Mouse (Mus musculus) neural tube, embryonic 11.5 days (tissue): ENCODE measurements at regions not wholly inside any gene's neighbourhood (a gene's known extent, or its start where the extent isn't known, plus 50 kb on each side); places are given as distances from the start of the nearest gene placed in this dataset.
A peak's percentile ranks its signal among the peaks of the same experiment; 100 is the strongest.
"Not testable (repeated sequence)": the region's sequence is repeated elsewhere in the genome, so short reads cannot be mapped to it uniquely, and the experiment has no call there.

ENCODE experiments used
- ATAC-seq: fragments of 200-750 bp; cut with Nextera tagmentation; 2 replicates; pipeline ENCODE4 v1.8.0; 2017; ENCODE audit warnings: moderate number of reproducible peaks, mild to moderate bottlenecking, moderate TSS enrichment, moderate library complexity; ENCODE audit not compliant: insufficient read depth, low FRiP score, low TSS enrichment
- DNase-seq: peaks from one replicate; pipeline ENCODE4 v3.0.0-alpha.2; 2015; ENCODE audit warnings: low spot score
- H3K27ac ChIP-seq: fragments of 300-500 bp; sonication (generic); 2 replicates; pipeline ENCODE4 v1.5.1; 2014; ENCODE audit warnings: low read depth, mild to moderate bottlenecking, low read length
- H3K27me3 ChIP-seq: fragments of 300-500 bp; sonication (generic); 2 replicates; pipeline ENCODE4 v1.6.1; 2014; ENCODE audit warnings: mild to moderate bottlenecking, low read length, mixed read lengths; ENCODE audit not compliant: control insufficient read depth, insufficient read depth
- H3K36me3 ChIP-seq: fragments of 300-500 bp; sonication (generic); 2 replicates; pipeline ENCODE4 v1.6.1; 2014; ENCODE audit warnings: mild to moderate bottlenecking, low read length, moderate library complexity, mixed read lengths; ENCODE audit not compliant: control insufficient read depth, insufficient read depth
- H3K4me1 ChIP-seq: fragments of 300-500 bp; sonication (generic); 2 replicates; pipeline ENCODE4 v1.6.1; 2014; ENCODE audit warnings: low read length, mixed read lengths; ENCODE audit not compliant: control insufficient read depth, insufficient read depth
- H3K4me2 ChIP-seq: fragments of 300-500 bp; sonication (generic); 2 replicates; pipeline ENCODE4 v1.6.1; 2014; ENCODE audit warnings: low read depth, mild to moderate bottlenecking, moderate library complexity
- H3K4me3 ChIP-seq: fragments of 300-500 bp; sonication (generic); 2 replicates; pipeline ENCODE4 v1.5.1; 2014; ENCODE audit warnings: low read depth, low read length
- H3K9ac ChIP-seq: fragments of 300-500 bp; sonication (generic); 2 replicates; pipeline ENCODE4 v1.6.1; 2014; ENCODE audit warnings: mild to moderate bottlenecking, low read length
- H3K9me3 ChIP-seq: fragments of 300-500 bp; sonication (generic); 2 replicates; pipeline ENCODE4 v1.6.1; 2016; ENCODE audit warnings: low read length; ENCODE audit not compliant: control insufficient read depth
- WGBS: fragments of 180-500 bp; shearing (Covaris S2); extraction: QIAGEN DNeasy Blood & Tissue Kit; methylation state at CpG from one replicate; pipeline ENCODE4 v1.1.7; 2014; 5-methylcytosine and 5-hydroxymethylcytosine counted together

GRCm38 (mm10) chr16:15115386-15115785, 201.9 kb upstream of the Gm21897 start:
- no peak overlapping the region for H3K27ac ChIP-seq
- ATAC-seq (no peak), DNase-seq (no peak)
- no peak overlapping the region for H3K4me3 ChIP-seq
- H3K9me3 ChIP-seq = no peaks in the 10 kb centered on the region
- no peak overlapping the region for H3K4me2 ChIP-seq
- H3K9ac ChIP-seq = no peak overlapping the region
- H3K4me1 ChIP-seq = no peaks in the 10 kb centered on the region
- H3K36me3 ChIP-seq = no peaks in the 10 kb centered on the region
- H3K27me3 ChIP-seq = no peaks in the 10 kb centered on the region
- WGBS = 22% methylated on average over 2 of the region's 2 CpGs

GRCm38 (mm10) chr16:15119799-15120198, 197.5 kb upstream of the Gm21897 start:
- 72% methylated on average over 1 of the region's 1 CpGs for WGBS
- no peak overlapping the region for H3K4me2 ChIP-seq
- H3K9ac ChIP-seq = no peak overlapping the region
- H3K36me3 ChIP-seq = no peaks in the 10 kb centered on the region
- H3K4me1 ChIP-seq = no peaks in the 10 kb centered on the region
- no peak for ATAC-seq
- no peak for DNase-seq
- H3K4me3 ChIP-seq = no peak overlapping the region
- H3K27me3 ChIP-seq = no peaks in the 10 kb centered on the region
- H3K27ac ChIP-seq = no peak overlapping the region
- H3K9me3 ChIP-seq = no peaks in the 10 kb centered on the region

- no peak overlapping the region for H3K4me2 ChIP-seq
- no peak overlapping the region for H3K9ac ChIP-seq
- no peaks in the 10 kb centered on the region for H3K27me3 ChIP-seq
- H3K4me1 ChIP-seq = no peaks in the 10 kb centered on the region
- ATAC-seq (no peak), DNase-seq (no peak)
- no peak overlapping the region for H3K27ac ChIP-seq
- H3K4me3 ChIP-seq = no peak overlapping the region
- WGBS = 94% methylated on average over 2 of the region's 2 CpGs
- no peaks in the 10 kb centered on the region for H3K9me3 ChIP-seq
- no peaks in the 10 kb centered on the region for H3K36me3 ChIP-seq
These were observed 188.3 kb upstream of the Gm21897 start for GRCm38 (mm10) chr16:15128996-15129395.

GRCm38 (mm10) chr16:15129806-15130205, 187.5 kb upstream of the Gm21897 start:
- H3K27me3 ChIP-seq = no peaks in the 10 kb centered on the region
- H3K4me2 ChIP-seq = no peak overlapping the region
- no peak for ATAC-seq
- no peaks in the 10 kb centered on the region for H3K9me3 ChIP-seq
- no peak overlapping the region for H3K9ac ChIP-seq
- no peaks in the 10 kb centered on the region for H3K36me3 ChIP-seq
- 89% methylated on average over 2 of the region's 2 CpGs for WGBS
- no peaks in the 10 kb centered on the region for H3K4me1 ChIP-seq
- no peak overlapping the region for H3K27ac ChIP-seq
- DNase-seq = no peak
- no peak overlapping the region for H3K4me3 ChIP-seq

GRCm38 (mm10) chr16:15157852-15158251, 159.4 kb upstream of the Gm21897 start:
- H3K4me1 ChIP-seq = no peaks in the 10 kb centered on the region
- DNase-seq = no peak
- no peaks in the 10 kb centered on the region for H3K36me3 ChIP-seq
- no peaks in the 10 kb centered on the region for H3K27me3 ChIP-seq
- H3K9ac ChIP-seq = no peak overlapping the region
- WGBS = 77% methylated on average over 2 of the region's 2 CpGs
- no peaks in the 10 kb centered on the region for H3K9me3 ChIP-seq
- no peak overlapping the region for H3K4me2 ChIP-seq
- no peak overlapping the region for H3K4me3 ChIP-seq
- no peak overlapping the region for H3K27ac ChIP-seq
- ATAC-seq = no peak

- Histone ChIP-seq H3K4me3 (no peak overlapping the region), H3K27ac (no peak overlapping the region), H3K27me3 (no peaks in the 10 kb centered on the region), H3K4me2 (no peak overlapping the region), H3K9ac (no peak overlapping the region), H3K4me1 (no peaks in the 10 kb centered on the region), H3K36me3 (no peaks in the 10 kb centered on the region), H3K9me3 (no peaks in the 10 kb centered on the region)
- WGBS = 90% methylated on average over 3 of the region's 3 CpGs
- no peak for ATAC-seq
- no peak for DNase-seq
These were observed 141.7 kb upstream of the Gm21897 start for GRCm38 (mm10) chr16:15175516-15175915.

GRCm38 (mm10) chr16:15185714-15186113, 131.5 kb upstream of the Gm21897 start:
- no peaks in the 10 kb centered on the region for H3K9me3 ChIP-seq
- H3K4me1 ChIP-seq = no peaks in the 10 kb centered on the region
- DNase-seq = no peak
- no peak for ATAC-seq
- H3K27me3 ChIP-seq = no peaks in the 10 kb centered on the region
- H3K36me3 ChIP-seq = no peaks in the 10 kb centered on the region
- H3K27ac ChIP-seq = no peak overlapping the region
- no peak overlapping the region for H3K4me3 ChIP-seq
- WGBS = 96% methylated on average over 1 of the region's 1 CpGs
- H3K4me2 ChIP-seq = no peak overlapping the region
- H3K9ac ChIP-seq = no peak overlapping the region

GRCm38 (mm10) chr16:15194926-15195711, 122.1 kb upstream of the Gm21897 start:
- Histone ChIP-seq H3K9me3 (no peaks in the 10 kb centered on the region), H3K9ac (no peak overlapping the region), H3K4me1 (no peaks in the 10 kb centered on the region), H3K36me3 (no peaks in the 10 kb centered on the region), H3K4me3 (no peak overlapping the region), H3K27ac (no peak overlapping the region), H3K27me3 (no peaks in the 10 kb centered on the region), H3K4me2 (no peak overlapping the region)
- peak; percentile 51 for DNase-seq
- ATAC-seq = no peak
- WGBS = 48% methylated on average over 6 of the region's 6 CpGs

- not testable (repeated sequence) for H3K27me3 ChIP-seq, H3K27ac ChIP-seq, H3K36me3 ChIP-seq, H3K4me3 ChIP-seq, DNase-seq, H3K4me1 ChIP-seq, H3K4me2 ChIP-seq, H3K9ac ChIP-seq, H3K9me3 ChIP-seq, ATAC-seq
- 96% methylated on average over 6 of the region's 12 CpGs for whole genome bisulfite sequencing
These were observed 121.3 kb upstream of the Gm21897 start for GRCm38 (mm10) chr16:15195931-15196330.
